Mouse (Mus musculus): ENCODE data around the gene Mex3d. TPM values are rescaled to one million over a fixed set of nuclear protein-coding genes. Genes with fewer than 3 reads are reported as not detected.
A peak's percentile ranks its signal among the peaks of the same experiment; 100 is the strongest.

Gene Mex3d
- polyA plus RNA-seq, 1 experiment: not detected

GRCm38 (mm10) chr10:80345122-80345521 is 42.3 kb downstream of the Mex3d start:
- TF ChIP-seq POLR2A (IDR thresholded peaks at IDR 0.05; ENCODE audit: insufficient read depth, low read depth, low read length) (no peak), CTCF (IDR thresholded peaks at IDR 0.05; ENCODE audit: insufficient read depth, low read depth, low read length) (no peak)
- Histone ChIP-seq H3K4me3 (ENCODE audit: insufficient read depth, low read depth, low read length) (no peak overlapping the region), H3K4me1 (ENCODE audit: control insufficient read depth, insufficient read depth, low read length) (peaks cover 49% of the 10 kb centered on the region), H3K27ac (ENCODE audit: insufficient read depth, low read depth, low read length) (no peak overlapping the region)
- 6% methylated on average over 16 of the region's 16 CpGs for WGBS

GRCm38 (mm10) chr10:80344131-80344661 is 43.3 kb downstream of the Mex3d start:
- Histone ChIP-seq H3K27ac (ENCODE audit: insufficient read depth, low read depth, low read length) (no peak overlapping the region), H3K4me3 (ENCODE audit: insufficient read depth, low read depth, low read length) (no peak overlapping the region), H3K4me1 (ENCODE audit: control insufficient read depth, insufficient read depth, low read length) (peaks cover 50% of the 10 kb centered on the region)
- 42% methylated on average over 9 of the region's 9 CpGs for WGBS
- TF ChIP-seq POLR2A (IDR thresholded peaks at IDR 0.05; ENCODE audit: insufficient read depth, low read depth, low read length) (no peak), CTCF (IDR thresholded peaks at IDR 0.05; ENCODE audit: insufficient read depth, low read depth, low read length) (no peak)

- peaks cover 46% of the 10 kb centered on the region for H3K4me1 ChIP-seq (ENCODE audit: control insufficient read depth, insufficient read depth, low read length)
- TF ChIP-seq POLR2A (IDR thresholded peaks at IDR 0.05; ENCODE audit: insufficient read depth, low read depth, low read length): no peak
- no peak for TF ChIP-seq CTCF (IDR thresholded peaks at IDR 0.05; ENCODE audit: insufficient read depth, low read depth, low read length)
- H3K4me3 ChIP-seq (ENCODE audit: insufficient read depth, low read depth, low read length): no peak overlapping the region; the same call in 1 of the 2 replicates
- H3K27ac ChIP-seq (ENCODE audit: insufficient read depth, low read depth, low read length): no peak overlapping the region
- 38% methylated on average over 13 of the region's 13 CpGs for WGBS
Measured at GRCm38 (mm10) chr10:80343425-80343895, 44.0 kb downstream of the Mex3d start.

- WGBS: 2% methylated on average over 29 of the region's 33 CpGs
- Histone ChIP-seq H3K4me1 (ENCODE audit: control insufficient read depth, insufficient read depth, low read length) (peaks cover 40% of the 10 kb centered on the region), H3K4me3 (ENCODE audit: insufficient read depth, low read depth, low read length) (peak overlapping the region; percentile 22), H3K27ac (ENCODE audit: insufficient read depth, low read depth, low read length) (no peak overlapping the region)
- no peak for TF ChIP-seq POLR2A (IDR thresholded peaks at IDR 0.05; ENCODE audit: insufficient read depth, low read depth, low read length)
- TF ChIP-seq CTCF (IDR thresholded peaks at IDR 0.05; ENCODE audit: insufficient read depth, low read depth, low read length): no peak
Measured at GRCm38 (mm10) chr10:80342749-80343424, 44.6 kb downstream of the Mex3d start.

- TF ChIP-seq POLR2A (IDR thresholded peaks at IDR 0.05; ENCODE audit: insufficient read depth, low read depth, low read length) (no peak), CTCF (IDR thresholded peaks at IDR 0.05; ENCODE audit: insufficient read depth, low read depth, low read length) (no peak)
- H3K4me3 ChIP-seq (ENCODE audit: insufficient read depth, low read depth, low read length): peak overlapping the region; percentile 22
- H3K27ac ChIP-seq (ENCODE audit: insufficient read depth, low read depth, low read length): no peak overlapping the region
- WGBS: 4% methylated on average over 26 of the region's 26 CpGs
- peaks cover 35% of the 10 kb centered on the region for H3K4me1 ChIP-seq (ENCODE audit: control insufficient read depth, insufficient read depth, low read length)
Measured at GRCm38 (mm10) chr10:80342305-80342748, 45.1 kb downstream of the Mex3d start.

GRCm38 (mm10) chr10:80341491-80342304 is 45.8 kb downstream of the Mex3d start:
- 10% methylated on average over 47 of the region's 47 CpGs for whole genome bisulfite sequencing

GRCm38 (mm10) chr10:80341026-80341425 is 46.4 kb downstream of the Mex3d start:
- peaks cover 35% of the 10 kb centered on the region for H3K4me1 ChIP-seq (ENCODE audit: control insufficient read depth, insufficient read depth, low read length)
- no peak for TF ChIP-seq CTCF (IDR thresholded peaks at IDR 0.05; ENCODE audit: insufficient read depth, low read depth, low read length)
- TF ChIP-seq POLR2A (IDR thresholded peaks at IDR 0.05; ENCODE audit: insufficient read depth, low read depth, low read length): no peak
- H3K4me3 ChIP-seq (ENCODE audit: insufficient read depth, low read depth, low read length): no peak overlapping the region
- 40% methylated on average over 21 of the region's 21 CpGs for WGBS
- H3K27ac ChIP-seq (ENCODE audit: insufficient read depth, low read depth, low read length): no peak overlapping the region

More at GRCm38 (mm10) chr10:80341491-80342304, 45.8 kb downstream of the Mex3d start:
- TF ChIP-seq CTCF (IDR thresholded peaks at IDR 0.05; ENCODE audit: insufficient read depth, low read depth, low read length) (no peak), POLR2A (IDR thresholded peaks at IDR 0.05; ENCODE audit: insufficient read depth, low read depth, low read length) (no peak)
- no peak overlapping the region for H3K27ac ChIP-seq (ENCODE audit: insufficient read depth, low read depth, low read length)
- H3K4me1 ChIP-seq (ENCODE audit: control insufficient read depth, insufficient read depth, low read length): peaks cover 35% of the 10 kb centered on the region
- no peak overlapping the region for H3K4me3 ChIP-seq (ENCODE audit: insufficient read depth, low read depth, low read length)

- Histone ChIP-seq H3K27ac (ENCODE audit: insufficient read depth, low read depth, low read length) (no peak overlapping the region), H3K4me3 (ENCODE audit: insufficient read depth, low read depth, low read length) (no peak overlapping the region), H3K4me1 (ENCODE audit: control insufficient read depth, insufficient read depth, low read length) (peaks cover 32% of the 10 kb centered on the region)
- WGBS: 25% methylated on average over 19 of the region's 19 CpGs
- TF ChIP-seq POLR2A (IDR thresholded peaks at IDR 0.05; ENCODE audit: insufficient read depth, low read depth, low read length) (no peak), CTCF (IDR thresholded peaks at IDR 0.05; ENCODE audit: insufficient read depth, low read depth, low read length) (peak; percentile 74)
Measured at GRCm38 (mm10) chr10:80339941-80340750, 47.3 kb downstream of the Mex3d start.

All from olfactory bulb, adult 2 months (tissue).